Mouse (Mus musculus): ENCODE measurements around the gene Cdca7. TPM values are rescaled to one million over a fixed set of nuclear protein-coding genes. Genes with fewer than 3 reads are reported as not detected.

The Cdca7 gene
- polyA plus RNA-seq, 1 experiment: 24.5 TPM

Other genes with a start within 250 kb of the Cdca7 start
- gene Map3k20, start 190.5 kb upstream of the Cdca7 start, polyA plus RNA-seq (2012; rRNA removed): 9.0 and 9.9 TPM in 2 replicates

Data from frontal cortex, adult 2 months (tissue).